Mouse (Mus musculus) CD8-positive naive resting alpha-beta T cell, adult 2 months (primary cell): ENCODE data around the gene Fut11.

ENCODE experiments used
- DNase-seq, 2 experiments: peaks; one replicate each; pipeline ENCODE4 v3.0.0; 2022; ENCODE audit warnings: low read depth in 2 of 2, low spot score in 2 of 2

Gene Fut11

GRCm38 (mm10) chr14:20750503-20750902 is 55.7 kb downstream of the Fut11 start:
- no peak for DNase-seq
